Mouse (Mus musculus): ENCODE measurements around the gene Tm6sf2.

The Tm6sf2 gene

DNA sequence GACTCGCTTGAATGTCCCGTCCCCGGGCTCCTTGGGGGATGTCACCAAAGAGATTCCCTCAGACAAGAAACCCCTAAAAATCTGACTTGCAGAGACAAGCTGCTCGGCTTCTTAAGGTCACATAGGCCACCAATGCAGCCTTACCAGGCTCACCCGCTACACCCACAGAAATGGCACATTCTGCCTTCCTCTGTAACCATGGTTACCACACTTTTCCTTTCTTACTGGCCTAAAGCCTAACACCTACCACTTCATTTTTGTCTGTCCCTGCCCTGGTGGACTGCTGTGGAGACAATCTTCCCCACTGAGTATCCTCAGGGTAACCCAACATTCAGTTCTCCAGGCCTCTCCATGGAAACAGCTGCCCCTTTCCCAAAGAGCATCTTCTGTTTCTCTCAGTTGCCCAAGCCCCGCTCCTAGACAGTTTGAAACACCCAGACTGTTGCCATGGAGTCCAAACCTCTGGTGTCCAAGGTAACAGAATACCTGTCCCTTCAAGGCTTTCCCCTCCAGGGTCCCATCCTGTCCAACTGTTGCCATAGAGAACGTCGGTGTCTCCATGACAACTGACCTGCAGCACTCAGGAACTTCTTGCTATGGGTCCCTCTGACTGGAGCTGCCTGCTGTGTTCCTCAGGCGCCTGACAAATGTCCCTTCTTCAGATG is 16.7 kb downstream of the Tm6sf2 start:
- DNase-seq (ENCODE audit: extremely low read depth, low read depth), result no peak

DNA sequence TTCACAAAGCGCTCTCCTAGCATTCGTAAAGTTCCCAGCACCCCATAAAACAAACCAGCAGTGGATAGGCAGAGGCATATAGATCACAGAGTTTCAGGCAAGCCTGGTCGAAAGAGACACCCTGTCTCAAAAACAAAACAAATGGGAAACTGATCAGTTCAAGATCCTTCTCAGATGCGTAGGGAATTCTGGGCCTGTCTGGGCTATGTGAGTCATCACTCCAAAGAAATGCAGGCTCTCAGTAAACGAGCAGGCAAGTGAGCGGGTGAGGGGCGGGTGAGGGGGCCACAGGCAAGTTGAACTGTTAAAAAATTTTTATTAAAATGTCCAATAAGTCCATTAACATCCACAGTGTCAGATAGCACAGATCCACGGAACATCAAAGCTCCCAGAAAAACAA is 20.1 kb downstream of the Tm6sf2 start:
- no peak for DNase-seq (ENCODE audit: extremely low read depth, low read depth)

DNA sequence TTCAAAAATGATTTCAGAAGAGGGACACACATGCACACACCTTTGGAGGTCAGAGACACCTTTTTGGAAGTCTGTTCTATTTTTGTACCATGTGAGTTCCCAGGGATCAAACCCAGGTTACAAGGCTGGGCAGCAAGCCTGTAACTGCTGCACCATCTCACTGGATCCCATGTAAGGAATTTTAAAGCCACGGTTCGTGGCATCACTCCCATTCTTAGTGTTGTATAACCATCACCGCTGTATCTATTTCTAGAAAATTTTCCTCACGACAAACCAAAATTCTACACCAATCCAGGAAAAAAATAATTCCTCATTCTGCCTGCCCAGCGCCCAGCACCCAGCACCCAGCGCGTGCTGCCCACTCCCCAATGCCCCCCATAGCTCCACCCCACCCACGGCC is 26.6 kb downstream of the Tm6sf2 start:
- no peak for DNase-seq (ENCODE audit: extremely low read depth, low read depth)

DNA sequence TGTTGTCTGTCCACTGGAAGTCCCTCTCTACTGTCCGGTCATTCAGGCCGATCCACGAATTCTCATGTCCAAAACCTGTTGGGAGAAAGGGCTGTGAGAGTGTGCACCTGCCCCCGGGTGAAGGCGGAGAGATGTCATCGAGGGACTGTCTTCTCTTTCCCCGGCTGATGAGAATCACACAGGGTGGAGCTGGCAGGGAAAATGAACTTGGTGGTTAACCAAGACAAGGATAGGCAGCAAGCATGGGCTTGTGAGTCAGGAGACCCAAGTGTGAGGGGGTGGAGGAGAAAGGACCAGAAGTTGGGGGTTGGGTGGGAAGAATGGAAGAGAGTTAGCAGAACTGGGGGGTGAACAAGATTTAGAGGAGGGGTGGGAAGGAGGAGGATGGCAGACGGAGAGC is 27.5 kb downstream of the Tm6sf2 start:
- DNase-seq (ENCODE audit: extremely low read depth, low read depth), result no peak

DNA sequence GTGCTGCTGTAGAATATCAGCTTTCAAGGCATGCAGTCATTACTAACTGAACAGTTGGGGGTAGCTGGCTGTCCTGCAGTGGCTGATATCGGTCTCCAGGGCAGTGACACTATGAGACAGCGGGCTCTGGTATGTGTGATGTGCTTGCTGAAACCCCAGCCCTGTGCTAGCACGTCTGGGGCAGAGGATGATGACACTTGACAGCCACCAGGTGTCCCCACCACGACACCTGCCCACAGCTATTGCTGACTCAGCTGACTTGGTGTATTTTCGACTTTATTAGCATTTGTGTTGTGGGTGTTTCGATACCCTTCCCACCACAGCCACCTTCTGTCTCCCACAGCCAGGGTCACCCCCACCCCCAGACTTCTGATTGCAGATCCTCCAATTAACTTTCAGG is 31.8 kb downstream of the Tm6sf2 start:
- no peak for DNase-seq (ENCODE audit: extremely low read depth, low read depth)

GRCm38 (mm10) chr8:70104922-70105321 is 32.2 kb downstream of the Tm6sf2 start:
- no peak for DNase-seq (ENCODE audit: extremely low read depth, low read depth)

- DNase-seq (ENCODE audit: extremely low read depth, low read depth), result no peak
Measured at GRCm38 (mm10) chr8:70110451-70110850, 37.7 kb downstream of the Tm6sf2 start.

DNA sequence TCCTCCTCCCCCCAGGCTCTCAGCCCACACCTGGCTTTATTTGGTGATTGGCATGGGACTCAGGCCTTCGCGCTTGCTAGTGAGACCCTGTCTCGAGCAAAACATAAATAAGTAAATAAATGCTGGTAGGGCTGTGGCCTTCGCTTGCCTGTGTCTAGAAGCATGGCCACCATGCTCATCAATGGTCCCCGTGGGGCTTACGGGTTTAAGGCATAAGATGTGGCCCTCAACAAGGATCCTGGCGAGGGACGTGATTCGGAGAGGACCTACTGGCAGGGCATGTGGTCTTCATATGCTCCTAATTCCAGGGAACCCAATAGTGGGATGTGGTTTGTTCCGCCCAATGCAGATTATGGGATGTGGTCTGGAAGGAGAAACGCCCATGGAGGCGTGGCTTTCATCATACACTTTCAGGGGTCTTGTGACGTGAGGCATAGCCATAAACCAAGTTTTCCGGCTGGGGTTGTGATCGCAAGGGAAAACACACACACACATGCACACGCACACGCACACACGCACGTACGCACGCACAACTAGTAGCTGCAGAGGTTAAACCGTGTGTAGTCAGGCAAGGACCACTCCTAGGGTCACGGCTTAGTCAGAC is 38.6 kb downstream of the Tm6sf2 start:
- DNase-seq (ENCODE audit: extremely low read depth, low read depth), result no peak

DNA sequence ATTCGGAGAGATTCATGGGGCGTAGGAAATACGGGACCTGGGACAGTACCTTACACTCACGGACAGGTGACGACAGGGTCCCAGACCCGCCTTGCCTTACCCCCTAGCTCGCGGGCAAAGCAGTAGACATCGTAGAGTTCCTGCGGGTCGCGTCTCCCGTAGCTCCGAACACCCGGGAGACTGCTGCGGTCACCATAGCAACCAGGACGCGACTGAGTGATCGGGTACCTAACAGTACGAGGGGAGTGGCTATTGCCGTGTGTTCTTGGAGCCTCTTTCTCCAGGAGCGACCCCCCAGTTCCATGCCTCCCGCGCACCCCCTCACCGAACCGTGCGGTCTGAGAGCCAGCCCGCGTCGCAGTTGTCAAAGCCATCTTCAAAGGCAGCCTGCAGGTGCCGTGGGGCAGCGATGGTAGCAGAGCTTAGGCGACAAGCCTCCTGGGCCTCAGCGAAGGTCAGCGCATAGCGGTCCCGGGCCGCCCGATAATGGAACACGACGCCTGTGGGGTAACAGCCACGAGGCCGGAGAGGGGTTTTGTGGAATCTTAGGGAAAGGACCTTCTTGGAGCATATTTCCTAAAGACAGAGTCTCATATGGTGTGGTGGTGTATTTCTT is 39.8 kb downstream of the Tm6sf2 start:
- DNase-seq (ENCODE audit: extremely low read depth, low read depth), result no peak

DNA sequence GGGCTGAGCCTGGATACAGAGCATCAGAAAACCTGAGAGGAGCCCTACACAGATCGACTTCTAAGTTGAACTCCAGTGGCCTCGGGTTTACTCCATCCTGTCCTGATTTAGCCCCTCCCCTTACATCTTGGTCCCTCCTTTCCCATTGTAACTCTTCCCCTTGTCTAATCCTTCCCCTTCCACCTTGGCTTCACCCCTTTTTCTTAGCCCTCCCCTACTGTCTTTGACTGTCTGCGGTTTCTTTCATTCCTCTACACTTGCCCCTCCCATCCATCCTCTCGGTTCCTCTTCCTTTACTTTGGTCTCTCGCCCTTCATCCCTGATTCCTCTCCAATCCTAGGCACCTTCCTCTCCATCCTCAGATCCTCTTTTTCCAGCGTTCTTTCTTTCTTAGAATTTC is 41.8 kb downstream of the Tm6sf2 start:
- no peak for DNase-seq (ENCODE audit: extremely low read depth, low read depth)

DNA sequence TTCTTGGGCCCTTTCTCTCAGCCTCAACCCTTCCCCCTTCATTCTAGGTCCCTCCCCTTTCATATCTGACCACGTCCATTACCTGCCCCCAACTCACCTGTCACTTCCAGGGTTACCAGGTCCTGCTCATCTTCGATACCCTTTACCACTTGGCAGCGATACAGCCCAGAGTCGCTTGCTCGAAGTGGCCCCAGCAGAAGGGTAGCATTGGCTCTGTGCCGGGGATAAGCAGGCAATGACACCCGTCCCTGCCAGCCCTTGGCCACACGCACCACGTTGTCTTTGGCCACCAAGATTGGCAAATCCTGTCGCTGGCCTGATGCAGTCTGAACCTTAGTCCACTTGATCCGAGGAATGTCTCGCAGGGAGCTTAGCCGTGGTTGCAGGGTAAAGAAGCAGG is 42.2 kb downstream of the Tm6sf2 start:
- no peak for DNase-seq (ENCODE audit: extremely low read depth, low read depth)

GRCm38 (mm10) chr8:70117611-70118010 is 44.9 kb downstream of the Tm6sf2 start:
- peak; percentile 41 for DNase-seq (ENCODE audit: extremely low read depth, low read depth)

GRCm38 (mm10) chr8:70118726-70119700 is 46.3 kb downstream of the Tm6sf2 start:
- DNase-seq (ENCODE audit: extremely low read depth, low read depth), result no peak

DNA sequence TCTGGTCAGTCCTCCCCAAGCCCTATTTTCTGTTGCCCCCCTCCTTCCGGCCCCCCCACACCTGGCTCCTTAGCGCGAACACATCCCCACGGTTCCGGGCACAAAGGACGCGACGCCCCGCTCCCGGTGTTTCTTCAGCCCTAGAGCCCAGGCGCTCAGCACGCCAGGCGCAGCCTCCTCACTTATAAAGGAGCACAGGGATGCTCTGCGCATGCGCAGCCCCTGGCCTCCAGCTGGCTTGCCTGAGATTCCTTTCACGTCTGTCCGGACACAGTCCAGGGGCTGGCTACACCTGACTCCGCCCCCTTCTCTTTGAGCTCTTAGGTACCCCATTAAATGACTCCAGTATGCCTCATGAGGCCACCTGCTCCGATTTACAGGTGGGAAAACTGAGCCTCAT is 47.9 kb downstream of the Tm6sf2 start, which contains the start of gene Ncan:
Gene Ncan, minus strand, starts transcription at position 207 of the 400 bp plus-strand sequence.
- no peak for DNase-seq (ENCODE audit: extremely low read depth, low read depth)

DNA sequence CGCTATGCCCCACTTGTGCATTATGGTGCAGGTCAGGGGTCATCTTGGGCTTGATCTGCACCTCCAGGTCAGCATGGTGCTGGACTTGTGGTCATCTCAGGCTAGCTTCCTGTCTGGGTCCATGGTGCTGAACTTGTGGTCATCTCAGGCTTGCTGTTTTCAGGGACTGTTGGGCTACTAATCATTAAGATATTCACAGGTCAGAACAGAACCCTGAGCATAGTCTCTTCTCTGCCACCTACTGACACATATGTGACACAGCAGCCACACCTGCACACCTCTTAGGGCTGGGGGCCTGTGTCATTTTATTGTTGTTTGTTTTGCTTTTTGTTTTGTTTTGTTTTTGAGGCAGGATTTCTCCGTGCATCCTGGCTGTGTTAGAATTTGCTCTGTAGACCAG is 50.1 kb downstream of the Tm6sf2 start:
- no peak for DNase-seq (ENCODE audit: extremely low read depth, low read depth)

DNA sequence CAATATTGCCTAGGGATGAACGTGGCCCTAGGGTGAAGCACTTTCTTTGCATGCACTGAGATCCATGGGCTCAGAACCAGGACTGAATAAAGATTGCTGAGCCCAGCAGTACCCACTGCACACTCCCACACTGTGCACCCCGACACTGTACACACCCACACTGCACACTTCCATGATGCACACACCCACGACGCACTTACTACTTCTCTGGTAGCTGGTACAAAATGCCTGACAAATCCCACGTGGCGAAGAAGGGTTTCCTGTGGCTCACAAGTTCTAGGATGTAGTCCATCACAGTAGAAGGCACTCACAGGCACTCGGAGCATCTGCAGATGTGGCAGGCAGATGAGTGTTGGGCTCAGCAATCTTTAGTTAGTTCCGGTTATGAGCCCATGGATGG is 52.3 kb downstream of the Tm6sf2 start:
- no peak for DNase-seq (ENCODE audit: extremely low read depth, low read depth)

DNA sequence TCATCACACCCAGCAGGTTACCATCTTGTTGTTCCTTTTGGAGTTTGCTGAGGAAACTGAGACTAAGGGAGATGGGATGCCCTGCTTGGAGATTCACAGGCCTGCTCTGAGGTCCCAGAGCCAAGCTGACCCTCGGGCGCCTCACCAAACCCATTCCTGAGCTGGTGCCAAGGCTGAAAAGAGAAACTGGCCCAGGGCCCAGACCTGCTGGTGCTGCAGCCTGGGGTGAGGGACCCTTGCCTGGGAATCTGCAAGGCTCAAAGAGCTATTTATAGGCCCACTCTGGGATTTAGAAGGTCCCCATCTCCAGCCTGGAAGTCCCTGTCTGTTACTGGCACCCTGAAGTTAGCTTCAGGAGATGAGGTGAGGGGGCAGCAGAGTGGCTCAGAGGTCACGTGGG is 55.7 kb downstream of the Tm6sf2 start:
- DNase-seq (ENCODE audit: extremely low read depth, low read depth), result no peak

- no peak for DNase-seq (ENCODE audit: extremely low read depth, low read depth)
Measured at GRCm38 (mm10) chr8:70129309-70129952, 56.7 kb downstream of the Tm6sf2 start.

Measured in MEL-GATA-1-ER (cell line).